19 mouse cellular contexts compared by ENCODE assay signal in genomic region chr6:23498611-23499010, GRCm38 (mm10).
DNase-seq lines count a peak whose midpoint lies in the region; ATAC-seq and TF ChIP-seq lines count a peak whose summit lies in the region.
"Had no signal": no experiment of that assay in that cellular context is flagged by ENCODE, and none has a peak within 500 bp of the region (broad histone marks: within the 10 kb centered on the region; RNA-seq: fewer than 3 reads in every experiment).

No protein-coding gene starts in this region.

- no peaks in the 10 kb centered on the region for H3K27me3 ChIP-seq in embryonic facial prominence, embryonic 14.5 days (replicated peaks; ENCODE audit: control insufficient read depth, insufficient read depth, low read length)
- H3K27me3 ChIP-seq in embryonic facial prominence, embryonic 10.5 days (replicated peaks; ENCODE audit: low read depth, poor library complexity, severe bottlenecking) = no peaks in the 10 kb centered on the region
- H3K27me3 ChIP-seq: embryonic facial prominence, embryonic 12.5 days; embryonic facial prominence, embryonic 15.5 days; forebrain, embryonic 12.5 days had no signal

- H3K9me3 ChIP-seq in embryonic facial prominence, embryonic 14.5 days (ENCODE audit: control insufficient read depth, low read length) = no peaks in the 10 kb centered on the region
- no peaks in the 10 kb centered on the region for H3K9me3 ChIP-seq in embryonic facial prominence, embryonic 10.5 days
- H3K9me3 ChIP-seq: embryonic facial prominence, embryonic 12.5 days; embryonic facial prominence, embryonic 15.5 days; forebrain, embryonic 10.5 days; forebrain, embryonic 12.5 days had no signal

- H3K36me3 ChIP-seq in embryonic facial prominence, embryonic 14.5 days (ENCODE audit: control insufficient read depth, insufficient read depth, low read length) = no peaks in the 10 kb centered on the region
- H3K36me3 ChIP-seq in embryonic facial prominence, embryonic 10.5 days (replicated peaks) = no peaks in the 10 kb centered on the region
- H3K36me3 ChIP-seq: embryonic facial prominence, embryonic 12.5 days; embryonic facial prominence, embryonic 15.5 days; forebrain, embryonic 10.5 days; forebrain, embryonic 12.5 days had no signal

- H3K4me2 ChIP-seq in embryonic facial prominence, embryonic 14.5 days (ENCODE audit: low read depth, low read length) = no peak overlapping the region
- H3K4me2 ChIP-seq: embryonic facial prominence, embryonic 12.5 days; embryonic facial prominence, embryonic 15.5 days; forebrain, embryonic 12.5 days had no signal

- no peak overlapping the region for H3K27ac ChIP-seq in embryonic facial prominence, embryonic 14.5 days (replicated peaks; ENCODE audit: low read depth, low read length)
- no peak overlapping the region for H3K27ac ChIP-seq in embryonic facial prominence, embryonic 10.5 days (replicated peaks)
- H3K27ac ChIP-seq: embryonic facial prominence, embryonic 12.5 days; embryonic facial prominence, embryonic 15.5 days; forebrain, embryonic 10.5 days; forebrain, embryonic 12.5 days had no signal

- no peak for TF ChIP-seq POLR2A in brain, embryonic 14.5 days (IDR thresholded peaks at IDR 0.05; ENCODE audit: borderline replicate concordance, extremely low read depth, insufficient read depth, insufficient read length, poor library complexity, severe bottlenecking)

- no peaks in the 10 kb centered on the region for H3K4me1 ChIP-seq in embryonic facial prominence, embryonic 14.5 days (ENCODE audit: control insufficient read depth, insufficient read depth, low read length)
- no peaks in the 10 kb centered on the region for H3K4me1 ChIP-seq in embryonic facial prominence, embryonic 10.5 days
- H3K4me1 ChIP-seq: embryonic facial prominence, embryonic 12.5 days; embryonic facial prominence, embryonic 15.5 days; forebrain, embryonic 10.5 days had no signal

- no peak for ATAC-seq in embryonic facial prominence, embryonic 14.5 days (ENCODE audit: low read depth)
- ATAC-seq: forebrain, embryonic 14.5 days; forebrain, embryonic 16.5 days had no signal

- no peak overlapping the region for H3K9ac ChIP-seq in embryonic facial prominence, embryonic 14.5 days (ENCODE audit: low read depth, low read length)
- H3K9ac ChIP-seq: embryonic facial prominence, embryonic 12.5 days; embryonic facial prominence, embryonic 15.5 days; forebrain, embryonic 12.5 days had no signal

- 47% methylated on average over 5 of the region's 5 CpGs for WGBS in embryonic facial prominence, embryonic 14.5 days
- WGBS in embryonic facial prominence, embryonic 10.5 days = 63% methylated on average over 5 of the region's 5 CpGs

- peak; percentile 30 to 40 for DNase-seq in cerebellum, adult 18-20 months
- no peak for DNase-seq in cerebellum, adult 11 months
- DNase-seq in embryonic facial prominence, embryonic 14.5 days (ENCODE audit: low spot score) = peak; percentile 36
- DNase-seq in embryonic facial prominence, embryonic 10.5 days (ENCODE audit: low spot score) = no peak
- peak; percentile 74 for DNase-seq in brain, adult 2 months (ENCODE audit: low read depth, low spot score)
- DNase-seq in brain, embryonic 14.5 days (ENCODE audit: low read depth) = peak; percentile 10
- no peak for DNase-seq in kidney, postnatal 14 days
- DNase-seq: adrenal gland, adult 2 months; adrenal gland, postnatal 10 days; adrenal gland, postnatal 25 days; cerebellum, postnatal 10 days; embryo, embryonic 11 days had no signal

- H3K4me3 ChIP-seq in embryonic facial prominence, embryonic 14.5 days (ENCODE audit: low read depth, low read length) = no peak overlapping the region
- no peak overlapping the region for H3K4me3 ChIP-seq in embryonic facial prominence, embryonic 10.5 days
- H3K4me3 ChIP-seq: embryonic facial prominence, embryonic 12.5 days; embryonic facial prominence, embryonic 15.5 days; erythroblast, embryonic 14.5 days; forebrain, embryonic 10.5 days; forebrain, embryonic 12.5 days had no signal

- TF ChIP-seq CTCF in brain, embryonic 14.5 days (IDR thresholded peaks at IDR 0.05; ENCODE audit: borderline replicate concordance, extremely low read depth, insufficient read depth, insufficient read length) = no peak

Comparison
In these comparisons a context has a peak if more than half of its experiments do, and no peak if none do; other contexts are left out.
1. DNase-seq: peak in cerebellum, adult 18-20 months (2 of 2), embryonic facial prominence, embryonic 14.5 days (single experiment), brain, adult 2 months (single experiment) and brain, embryonic 14.5 days (single experiment); none in cerebellum, adult 11 months (single experiment), embryonic facial prominence, embryonic 10.5 days (single experiment) and kidney, postnatal 14 days (single experiment).